Mouse (Mus musculus): ENCODE results near the gene Myoz1. TPM values are rescaled to one million over a fixed set of nuclear protein-coding genes. Genes with fewer than 3 reads are reported as not detected.

Gene Myoz1
- total and polyA plus RNA-seq, 3 experiments = 0.15 TPM; not detected in 1

- no peak overlapping the region for H3K27ac ChIP-seq (ENCODE audit: control insufficient read depth, low read depth, low read length)
- H3K9me3 ChIP-seq (replicated peaks; ENCODE audit: insufficient read depth, low read length) = no peaks in the 10 kb centered on the region
- H3K79me2 ChIP-seq (ENCODE audit: control insufficient read depth, insufficient read depth, low read length, poor library complexity) = no peaks in the 10 kb centered on the region
- H3K4me3 ChIP-seq (ENCODE audit: control insufficient read depth in 1 of 2, insufficient read depth in 1 of 2, low read depth in 2 of 2, low read length in 2 of 2) = no peak overlapping the region
- H3K27me3 ChIP-seq (ENCODE audit: control insufficient read depth in 1 of 2, insufficient read depth in 2 of 2, low read length in 2 of 2) = no peaks in the 10 kb centered on the region
- no peak for DNase-seq (ENCODE audit: low read depth, low spot score)
- no peak for TF ChIP-seq SIN3A (IDR thresholded peaks at IDR 0.05; ENCODE audit: low read length)
- TF ChIP-seq KAT2A (conservative IDR thresholded peaks at IDR 0.05; ENCODE audit: low read depth, low read length) = no peak
- TF ChIP-seq CHD1 (IDR thresholded peaks at IDR 0.05; ENCODE audit: low read depth, low read length) = no peak
- TF ChIP-seq TAL1 (IDR thresholded peaks at IDR 0.05; ENCODE audit: low read length) = no peak
- no peak for TF ChIP-seq BHLHE40 (IDR thresholded peaks at IDR 0.05; ENCODE audit: borderline replicate concordance, low read depth, low read length)
- H3K9ac ChIP-seq (ENCODE audit: control insufficient read depth, low read depth, low read length, poor library complexity, severe bottlenecking) = no peak overlapping the region
- peaks cover 0 to 6% of the 10 kb centered on the region in 2 experiments; a peak in 1 of 4 replicates for H3K4me1 ChIP-seq (ENCODE audit: control insufficient read depth in 1 of 2, insufficient read depth in 2 of 2, low read length in 2 of 2)
- H3K36me3 ChIP-seq (ENCODE audit: control insufficient read depth in 1 of 2, insufficient read depth in 2 of 2, low read length in 2 of 2) = peaks cover 0 to 12% of the 10 kb centered on the region in 2 experiments; a peak in 2 of 4 replicates
These were observed 38.1 kb downstream of the Myoz1 start for GRCm38 (mm10) chr14:20618211-20618610.

GRCm38 (mm10) chr14:20616421-20616820 is 39.9 kb downstream of the Myoz1 start:
- H3K4me1 ChIP-seq (ENCODE audit: control insufficient read depth in 1 of 2, insufficient read depth in 2 of 2, low read length in 2 of 2) = no peaks in the 10 kb centered on the region
- no peaks in the 10 kb centered on the region for H3K27me3 ChIP-seq (ENCODE audit: control insufficient read depth in 1 of 2, insufficient read depth in 2 of 2, low read length in 2 of 2)
- H3K4me3 ChIP-seq (ENCODE audit: control insufficient read depth in 1 of 2, insufficient read depth in 1 of 2, low read depth in 2 of 2, low read length in 2 of 2) = no peak overlapping the region
- TF ChIP-seq ETS1 (IDR thresholded peaks at IDR 0.05; ENCODE audit: low read depth, low read length) (no peak), TBP (IDR thresholded peaks at IDR 0.05; ENCODE audit: low read depth, low read length) (no peak), RCOR1 (IDR thresholded peaks at IDR 0.05; ENCODE audit: low read depth, low read length) (no peak), SIN3A (IDR thresholded peaks at IDR 0.05; ENCODE audit: low read length) (no peak), MXI1 (IDR thresholded peaks at IDR 0.05; ENCODE audit: low read depth, low read length) (no peak), ZC3H11A (IDR thresholded peaks at IDR 0.05; ENCODE audit: low read depth, low read length) (no peak), CTCF (IDR thresholded peaks at IDR 0.05 in 2 of 3, conservative IDR thresholded peaks at IDR 0.05 in 1 of 3; ENCODE audit: control insufficient read depth in 1 of 3, insufficient read depth in 1 of 3, low read depth in 2 of 3, low read length in 3 of 3, poor library complexity in 1 of 3, severe bottlenecking in 1 of 3) (no peak), SMC3 (IDR thresholded peaks at IDR 0.05; ENCODE audit: low read depth, low read length) (no peak), POLR2AphosphoS5 (IDR thresholded peaks at IDR 0.05; ENCODE audit: borderline replicate concordance, low read depth, low read length) (no peak), ZKSCAN1 (IDR thresholded peaks at IDR 0.05; ENCODE audit: low read depth, low read length) (no peak), RAD21 (IDR thresholded peaks at IDR 0.05; ENCODE audit: low read depth, low read length) (no peak), CHD2 (IDR thresholded peaks at IDR 0.05; ENCODE audit: low read length) (no peak), MYC (IDR thresholded peaks at IDR 0.05; ENCODE audit: low read depth, low read length) (no peak), HCFC1 (IDR thresholded peaks at IDR 0.05; ENCODE audit: low read depth, low read length) (no peak), MYB (IDR thresholded peaks at IDR 0.05; ENCODE audit: low read depth, low read length) (no peak), USF1 (IDR thresholded peaks at IDR 0.05; ENCODE audit: low read depth, low read length) (no peak), GATA1 (IDR thresholded peaks at IDR 0.05; ENCODE audit: low read depth, low read length) (no peak), NRF1 (IDR thresholded peaks at IDR 0.05; ENCODE audit: insufficient read depth, low read depth, low read length, poor library complexity, severe bottlenecking) (no peak), MAFK (IDR thresholded peaks at IDR 0.05; ENCODE audit: borderline replicate concordance, low read depth, low read length) (no peak)
- no peak overlapping the region for H3K27ac ChIP-seq (ENCODE audit: control insufficient read depth, low read depth, low read length)
- H3K9ac ChIP-seq (ENCODE audit: control insufficient read depth, low read depth, low read length, poor library complexity, severe bottlenecking) = no peak overlapping the region
- H3K79me2 ChIP-seq (ENCODE audit: control insufficient read depth, insufficient read depth, low read length, poor library complexity) = no peaks in the 10 kb centered on the region
- H3K9me3 ChIP-seq (replicated peaks; ENCODE audit: insufficient read depth, low read length) = no peaks in the 10 kb centered on the region
- DNase-seq (ENCODE audit: low read depth, low spot score) = no peak
- H3K36me3 ChIP-seq (ENCODE audit: control insufficient read depth in 1 of 2, insufficient read depth in 2 of 2, low read length in 2 of 2) = peaks cover 0 to 6% of the 10 kb centered on the region in 2 experiments; a peak in 2 of 4 replicates
